Mouse (Mus musculus): ENCODE measurements around the gene Papola.

Papola gene

GRCm38 (mm10) chr12:105862607-105863006 is 78.1 kb downstream of the Papola start:
- DNase-seq (ENCODE audit: low read depth) = no peak

- DNase-seq (ENCODE audit: low read depth) = no peak
These were observed 78.9 kb downstream of the Papola start for GRCm38 (mm10) chr12:105863436-105863835.

- no peak for DNase-seq (ENCODE audit: low read depth)
These were observed 83.2 kb downstream of the Papola start for GRCm38 (mm10) chr12:105867646-105868045.

DNA sequence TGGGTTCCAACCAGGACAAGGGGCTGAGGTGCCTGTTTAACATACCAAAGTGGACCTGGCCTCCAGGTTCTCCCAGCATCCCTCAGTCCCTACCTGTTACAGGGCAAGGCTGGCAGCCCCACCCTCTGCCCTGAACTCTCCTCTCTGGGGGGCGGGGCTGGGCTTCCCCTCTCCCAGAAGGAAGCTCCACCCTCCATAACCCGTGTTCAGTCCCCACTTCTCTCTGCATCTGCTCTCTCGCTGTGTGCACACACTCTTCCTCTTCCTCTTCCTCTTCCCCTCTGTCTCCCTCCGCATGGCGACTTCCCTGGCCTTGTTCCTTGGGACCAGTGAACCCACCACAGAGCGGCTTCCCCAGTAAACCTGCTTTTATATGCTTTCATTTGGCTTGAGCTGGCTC is 84.7 kb downstream of the Papola start:
- DNase-seq (ENCODE audit: low read depth) = no peak

DNA sequence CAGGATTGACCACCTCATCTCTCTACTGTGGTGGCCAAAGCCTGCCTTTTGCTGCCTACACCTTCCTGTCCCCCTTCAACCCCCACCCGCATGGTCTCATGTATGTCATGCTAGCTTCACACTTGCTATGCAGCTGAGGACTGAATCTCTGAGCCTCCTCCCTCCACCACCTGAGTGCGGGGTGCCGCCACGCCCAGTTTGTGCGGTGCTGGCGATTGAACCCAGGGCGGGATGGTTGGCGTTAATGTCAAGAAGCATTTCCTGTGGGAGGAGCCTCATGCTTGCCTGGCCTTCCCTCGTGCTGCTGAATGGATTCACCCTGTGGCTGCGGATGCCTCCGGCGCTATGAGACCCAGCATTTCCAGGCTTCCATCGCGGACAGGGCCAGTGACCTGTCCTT is 85.2 kb downstream of the Papola start:
- no peak for DNase-seq (ENCODE audit: low read depth)

- DNase-seq (ENCODE audit: low read depth) = peak; percentile 21
These were observed 88.8 kb downstream of the Papola start for GRCm38 (mm10) chr12:105873283-105873682.

DNA sequence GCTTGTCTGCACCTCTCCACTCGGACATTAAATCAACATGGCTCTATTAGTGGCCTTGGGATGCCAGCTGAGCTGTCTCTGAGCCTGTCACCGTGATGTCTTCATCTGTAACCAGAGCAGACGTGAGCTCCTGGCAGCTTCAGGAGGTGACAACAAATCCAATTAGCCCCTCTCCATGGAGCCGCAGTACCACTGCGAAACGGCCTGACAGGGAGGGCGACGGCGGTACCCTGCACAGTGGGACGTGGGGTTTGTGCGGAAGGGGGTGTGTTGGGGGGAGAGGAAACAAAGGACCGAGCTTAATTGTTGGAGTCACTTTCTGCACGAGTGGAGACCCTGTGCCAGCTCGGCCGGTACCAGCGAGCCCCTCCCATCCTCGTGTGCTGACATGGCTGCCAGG is 90.6 kb downstream of the Papola start:
- no peak for DNase-seq (ENCODE audit: low read depth)

- no peak for DNase-seq (ENCODE audit: low read depth)
These were observed 92.0 kb downstream of the Papola start for GRCm38 (mm10) chr12:105876521-105876920.

DNA sequence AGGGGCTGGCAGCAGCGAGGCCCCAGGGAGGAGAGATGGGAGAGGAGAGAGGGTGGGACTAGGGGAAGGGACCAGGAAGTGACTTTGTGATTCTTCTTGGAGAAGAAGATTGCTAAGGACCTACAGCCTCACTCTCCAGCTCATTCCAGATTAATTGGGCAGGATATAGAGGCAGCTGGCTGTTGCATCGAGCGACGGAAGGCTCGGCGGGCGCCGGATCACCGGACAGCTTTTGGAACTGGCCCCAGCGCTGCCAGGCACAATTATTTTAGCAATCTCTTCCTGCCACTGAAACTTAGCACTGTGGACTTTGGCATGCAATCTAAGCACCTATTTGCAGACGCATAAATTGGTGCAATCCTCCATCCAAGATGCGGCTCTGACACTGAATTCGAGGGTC is 92.4 kb downstream of the Papola start:
- DNase-seq (ENCODE audit: low read depth) = no peak

DNA sequence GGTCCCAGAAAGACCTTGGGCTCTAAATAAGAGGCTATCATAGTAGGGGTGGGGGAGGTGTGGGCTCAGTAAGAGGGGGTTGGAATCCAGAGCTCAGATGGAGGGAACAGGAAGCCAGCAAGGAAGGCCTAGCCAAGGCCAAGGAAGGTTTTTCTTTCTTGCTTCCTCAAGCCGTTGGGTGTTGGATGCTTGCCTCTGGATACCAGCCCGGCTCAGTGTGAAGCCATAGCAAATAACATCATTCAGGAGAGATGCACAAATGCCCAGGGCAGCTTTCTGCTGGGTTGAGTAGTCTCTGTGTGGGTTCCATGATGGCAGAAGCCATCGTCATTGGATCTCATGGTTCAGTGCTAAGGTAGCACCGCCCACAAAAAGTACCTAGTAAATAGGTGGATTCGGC is 94.3 kb downstream of the Papola start:
- no peak for DNase-seq (ENCODE audit: low read depth)

DNA sequence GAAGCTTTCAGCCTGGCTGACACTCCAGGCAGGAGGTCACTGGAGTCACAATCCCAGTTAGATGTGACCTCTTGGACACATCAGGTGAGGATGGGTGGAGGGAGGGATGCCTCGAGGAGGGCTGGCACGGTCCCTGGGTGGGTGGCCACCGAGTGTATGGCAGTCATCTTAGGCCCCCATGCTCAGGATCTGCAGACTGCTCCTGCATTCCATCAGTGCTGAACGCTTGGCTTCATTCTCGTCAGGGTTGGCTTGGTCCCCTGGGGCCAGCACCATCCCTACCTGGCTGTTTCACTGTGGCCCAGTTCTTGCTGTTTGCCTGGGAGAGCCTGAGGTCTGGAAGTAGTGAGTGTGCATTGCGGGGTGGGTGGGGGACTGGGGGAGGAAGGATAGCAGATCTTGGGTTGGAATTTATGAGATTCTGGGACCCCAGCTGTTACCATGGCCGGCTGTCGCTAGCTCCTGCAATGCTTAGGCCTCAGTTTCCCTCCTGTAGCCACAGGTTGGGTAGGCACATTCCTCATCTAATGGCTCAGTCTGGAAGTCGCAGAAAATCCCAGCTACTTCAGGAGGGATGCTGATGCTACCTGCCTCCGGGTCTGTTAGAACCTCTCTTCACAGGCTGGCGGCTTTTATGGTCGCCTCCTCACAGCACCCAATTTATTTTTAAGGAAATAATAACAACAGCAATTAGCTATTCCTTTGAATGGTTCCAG is 99.5 kb downstream of the Papola start:
- DNase-seq (ENCODE audit: low read depth) = no peak

DNA sequence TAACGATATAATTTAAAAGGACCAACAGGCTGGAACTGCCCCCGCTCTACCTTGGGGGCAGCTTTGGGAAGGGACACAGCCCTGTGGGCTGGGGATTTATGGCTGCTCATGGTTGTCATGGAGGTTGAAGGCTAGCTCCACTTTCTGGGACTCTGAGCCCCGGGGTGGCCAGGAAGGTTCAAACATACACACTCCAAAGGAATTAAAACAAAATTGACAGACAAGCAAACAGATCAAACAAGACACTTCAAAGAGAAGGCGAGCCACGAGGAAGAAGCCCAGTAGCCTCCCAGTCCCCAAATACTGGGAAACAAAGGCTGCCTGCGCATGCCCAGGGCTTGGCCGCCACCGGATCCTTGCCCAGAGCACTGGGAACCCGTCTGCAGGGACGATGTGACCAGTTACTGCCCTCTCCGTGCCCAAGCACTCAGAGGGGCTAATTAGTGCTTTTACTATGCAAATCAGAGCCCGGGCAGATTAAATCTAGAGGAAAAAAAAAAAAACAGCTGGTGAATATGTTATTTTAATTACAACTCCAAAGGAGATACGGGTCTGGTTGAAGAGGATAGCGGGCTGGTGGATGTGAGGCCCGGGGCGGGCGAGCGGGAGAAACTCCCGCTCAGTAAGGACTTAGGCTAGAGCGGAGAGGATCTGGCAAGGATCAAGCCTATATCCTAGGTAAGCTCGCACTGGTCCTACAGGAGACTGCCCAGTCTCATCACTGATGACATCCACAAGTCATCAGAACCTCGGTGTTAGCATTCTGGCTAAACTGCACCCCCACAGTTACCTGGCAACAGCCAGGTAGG is 100.2 kb downstream of the Papola start:
- DNase-seq (ENCODE audit: low read depth) = no peak
